Mouse (Mus musculus) embryonic fibroblast, embryonic 13.5 days (primary cell): ENCODE results near the gene Rhot1.

Experiments
- CTCF ChIP-seq: IDR thresholded peaks from 2 replicates; pipeline ENCODE4 v1.5.1; 2011; ENCODE audit warnings: mild to moderate bottlenecking, control low read depth, low read length, moderate library complexity, borderline replicate concordance; ENCODE audit not compliant: insufficient read depth
- POLR2A ChIP-seq: IDR thresholded peaks from 2 replicates; pipeline ENCODE4 v1.6.1; 2011; ENCODE audit warnings: low read depth, mild to moderate bottlenecking, control low read depth, low read length, moderate library complexity

GRCm38 (mm10) chr11:80215291-80215690, 6.5 kb downstream of the Rhot1 start:
- TF ChIP-seq CTCF (no peak), POLR2A (no peak)
